In genomic region chr5:5368389-5369164, GRCm38 (mm10) we compare ENCODE assay signal across 31 mouse cellular contexts. TPM values are rescaled to one million over a fixed set of nuclear protein-coding genes. Genes with fewer than 3 reads are reported as not detected.
DNase-seq lines count a peak whose midpoint lies in the region; ATAC-seq and TF ChIP-seq lines count a peak whose summit lies in the region.
"Had no signal": no experiment of that assay in that cellular context is flagged by ENCODE, and none has a peak within 500 bp of the region (broad histone marks: within the 10 kb centered on the region; RNA-seq: fewer than 3 reads in every experiment).

No protein-coding gene starts in this region.

- H3K9ac ChIP-seq in liver, embryonic 12.5 days, result no peak overlapping the region
- H3K9ac ChIP-seq in liver, postnatal 0 days (replicated peaks), result no peak overlapping the region
- peak overlapping the region; percentile 48 for H3K9ac ChIP-seq in CH12.LX (ENCODE audit: insufficient read depth, low read depth)
- no peak overlapping the region for H3K9ac ChIP-seq in intestine, embryonic 15.5 days
- H3K9ac ChIP-seq in midbrain, embryonic 14.5 days (replicated peaks; ENCODE audit: low read length), result no peak overlapping the region
- H3K9ac ChIP-seq: forebrain, embryonic 13.5 days; limb, embryonic 15.5 days; neural tube, embryonic 12.5 days had no signal

- no peak for ATAC-seq in liver, embryonic 12.5 days
- ATAC-seq in liver, postnatal 0 days, result no peak
- ATAC-seq in intestine, embryonic 15.5 days, result peak; percentile 77
- peak; percentile 34; the same call in 1 of the 2 replicates for ATAC-seq in midbrain, embryonic 14.5 days (ENCODE audit: low FRiP score, low TSS enrichment)
- ATAC-seq: activated CD4-positive, CD25-positive, alpha-beta regulatory T cell, adult 4 months; forebrain, embryonic 13.5 days; hindbrain, embryonic 16.5 days had no signal

- WGBS in liver, embryonic 12.5 days (ENCODE audit: insufficient replicate concordance), result 46% methylated on average over 14 of the region's 14 CpGs
- 51% methylated on average over 14 of the region's 14 CpGs for WGBS in liver, postnatal 0 days (ENCODE audit: insufficient replicate concordance)
- 56% methylated on average over 14 of the region's 14 CpGs for WGBS in intestine, embryonic 15.5 days
- WGBS in midbrain, embryonic 14.5 days, result 72% methylated on average over 14 of the region's 14 CpGs

- no peaks in the 10 kb centered on the region for H3K9me3 ChIP-seq in liver, embryonic 12.5 days (replicated peaks)
- no peaks in the 10 kb centered on the region for H3K9me3 ChIP-seq in liver, postnatal 0 days (ENCODE audit: low read length)
- no peaks in the 10 kb centered on the region for H3K9me3 ChIP-seq in CH12.LX (replicated peaks; ENCODE audit: low read length)
- no peaks in the 10 kb centered on the region for H3K9me3 ChIP-seq in intestine, embryonic 15.5 days
- H3K9me3 ChIP-seq in midbrain, embryonic 14.5 days (ENCODE audit: control insufficient read depth, low read length), result no peaks in the 10 kb centered on the region
- H3K9me3 ChIP-seq: forebrain, embryonic 13.5 days; limb, embryonic 10.5 days; limb, embryonic 15.5 days; neural tube, embryonic 12.5 days had no signal

- no peak for TF ChIP-seq EP300 in liver, postnatal 0 days (IDR thresholded peaks at IDR 0.05; ENCODE audit: low read depth)
- TF ChIP-seq EP300 in CH12.LX (IDR thresholded peaks at IDR 0.05; ENCODE audit: low read length), result peak; percentile 51; the same call in 1 of the 2 replicates

- no peak for TF ChIP-seq CTCF in liver, postnatal 0 days (IDR thresholded peaks at IDR 0.05; ENCODE audit: low read depth)
- TF ChIP-seq CTCF in CH12.LX (conservative IDR thresholded peaks at IDR 0.05 in 1 of 2, IDR thresholded peaks at IDR 0.05 in 1 of 2; ENCODE audit: low read depth in 2 of 2, low read length in 2 of 2), result peak in 1 of 2 experiments; percentile 25; a peak in 1 of 4 replicates

- no peak overlapping the region for H3K4me3 ChIP-seq in liver, embryonic 12.5 days
- H3K4me3 ChIP-seq in liver, postnatal 0 days (ENCODE audit: low read depth, low read length), result no peak overlapping the region
- H3K4me3 ChIP-seq in CH12.LX (replicated peaks in 1 of 3; ENCODE audit: low read depth in 2 of 3, low read length in 2 of 3, poor library complexity in 1 of 3), result peak overlapping the region; percentile 18 to 46 (median 30)
- no peak overlapping the region for H3K4me3 ChIP-seq in intestine, embryonic 15.5 days (replicated peaks)
- no peak overlapping the region for H3K4me3 ChIP-seq in midbrain, embryonic 14.5 days (replicated peaks; ENCODE audit: low read depth, low read length)
- H3K4me3 ChIP-seq: forebrain, embryonic 13.5 days; limb, embryonic 10.5 days; limb, embryonic 15.5 days; myocyte; neural tube, embryonic 12.5 days had no signal

- H3K4me1 ChIP-seq in liver, embryonic 12.5 days, result peaks cover 8% of the 10 kb centered on the region; the same call in 1 of the 2 replicates
- no peaks in the 10 kb centered on the region for H3K4me1 ChIP-seq in liver, postnatal 0 days (ENCODE audit: insufficient read depth)
- peaks cover 3 to 68% of the 10 kb centered on the region in 2 experiments; a peak in 3 of 4 replicates for H3K4me1 ChIP-seq in CH12.LX (ENCODE audit: control insufficient read depth in 1 of 2, insufficient read depth in 2 of 2)
- 0 out of 2 replicates have a peak, but pooled peaks cover 4% of the 10 kb centered on the region for H3K4me1 ChIP-seq in intestine, embryonic 15.5 days (replicated peaks)
- peaks cover 10% of the 10 kb centered on the region; the same call in 1 of the 2 replicates for H3K4me1 ChIP-seq in midbrain, embryonic 14.5 days (ENCODE audit: control insufficient read depth, insufficient read depth, low read length)
- H3K4me1 ChIP-seq: neural tube, embryonic 12.5 days had no signal

- H3K27me3 ChIP-seq in liver, embryonic 12.5 days (replicated peaks), result no peaks in the 10 kb centered on the region
- H3K27me3 ChIP-seq in liver, postnatal 0 days (ENCODE audit: insufficient read depth, low read length), result no peaks in the 10 kb centered on the region
- no peaks in the 10 kb centered on the region for H3K27me3 ChIP-seq in CH12.LX (replicated peaks)
- no peaks in the 10 kb centered on the region for H3K27me3 ChIP-seq in intestine, embryonic 15.5 days (replicated peaks)
- H3K27me3 ChIP-seq in midbrain, embryonic 14.5 days (ENCODE audit: control insufficient read depth, insufficient read depth, low read length), result no peaks in the 10 kb centered on the region
- H3K27me3 ChIP-seq: forebrain, embryonic 13.5 days; limb, embryonic 15.5 days; neural tube, embryonic 12.5 days had no signal

- no peak for DNase-seq in liver, postnatal 0 days
- peak; percentile 84 for DNase-seq in CH12.LX (ENCODE audit: extremely low read depth)
- peak; percentile 34 for DNase-seq in midbrain, embryonic 14.5 days
- DNase-seq in embryo, embryonic 11 days, result no peak
- DNase-seq in frontal cortex, postnatal 10 days (ENCODE audit: low spot score in 2 of 2), result no peak
- DNase-seq in layer of hippocampus, adult 18-20 months (ENCODE audit: low spot score in 2 of 2), result no peak
- DNase-seq: adrenal gland, adult 2 months; adrenal gland, postnatal 36 days; B cell, adult 2 months; cerebellum, adult 8-10 months; cerebellum, postnatal 25 days; gastrocnemius, postnatal 25 days; heart, postnatal 10 days; kidney, adult 11 months; kidney, postnatal 4 days; layer of hippocampus, postnatal 36 days; right cerebral cortex, postnatal 4 days; thymus, adult 2 months; thymus, postnatal 36 days had no signal

- TF ChIP-seq POLR2A in CH12.LX (IDR thresholded peaks at IDR 0.05; ENCODE audit: low read depth, low read length), result peak; percentile 39

- 0 out of 2 replicates have a peak overlapping the region, but pooled peaks have one; percentile 1 for H3K4me2 ChIP-seq in liver, embryonic 12.5 days
- H3K4me2 ChIP-seq in liver, postnatal 0 days (ENCODE audit: low read depth, low read length), result no peak overlapping the region
- H3K4me2 ChIP-seq in CH12.LX (ENCODE audit: insufficient read depth, low read depth, poor library complexity, severe bottlenecking), result peak overlapping the region; percentile 65
- no peak overlapping the region for H3K4me2 ChIP-seq in intestine, embryonic 15.5 days (replicated peaks)
- no peak overlapping the region for H3K4me2 ChIP-seq in midbrain, embryonic 14.5 days (ENCODE audit: low read length)
- H3K4me2 ChIP-seq: forebrain, embryonic 13.5 days; heart, embryonic 11.5 days; limb, embryonic 15.5 days; neural tube, embryonic 12.5 days had no signal

- H3K27ac ChIP-seq in liver, embryonic 12.5 days, result no peak overlapping the region
- no peak overlapping the region for H3K27ac ChIP-seq in liver, postnatal 0 days (ENCODE audit: low read depth)
- H3K27ac ChIP-seq in CH12.LX (ENCODE audit: insufficient read depth, low read depth), result peak overlapping the region; percentile 80
- no peak overlapping the region for H3K27ac ChIP-seq in intestine, embryonic 15.5 days
- peak overlapping the region; percentile 38; the same call in 1 of the 2 replicates for H3K27ac ChIP-seq in midbrain, embryonic 14.5 days (replicated peaks; ENCODE audit: low read depth, low read length)
- H3K27ac ChIP-seq: forebrain, embryonic 13.5 days; kidney, postnatal 0 days; limb, embryonic 10.5 days; limb, embryonic 15.5 days; macrophage; neural tube, embryonic 12.5 days had no signal

- no peaks in the 10 kb centered on the region; the same call in none of the 2 replicates for H3K79me2 ChIP-seq in CH12.LX (replicated peaks; ENCODE audit: control insufficient read depth, extremely low read depth, insufficient read depth, poor library complexity, severe bottlenecking)

- dilution Hi-C loops in CH12.LX (cut with MboI; ENCODE audit: extremely low pct_ligation_motif_present, extremely low pct_unique_long_range_greater_than_20kb, low sequenced_read_pairs), result no loop called here

- H3K36me3 ChIP-seq in liver, embryonic 12.5 days, result no peaks in the 10 kb centered on the region
- no peaks in the 10 kb centered on the region for H3K36me3 ChIP-seq in liver, postnatal 0 days (replicated peaks; ENCODE audit: insufficient read depth, low read length)
- H3K36me3 ChIP-seq in CH12.LX (replicated peaks in 1 of 2; ENCODE audit: control insufficient read depth in 1 of 2, insufficient read depth in 1 of 2, low read length in 1 of 2), result peaks cover 0 to 13% of the 10 kb centered on the region in 2 experiments
- no peaks in the 10 kb centered on the region for H3K36me3 ChIP-seq in intestine, embryonic 15.5 days
- no peaks in the 10 kb centered on the region for H3K36me3 ChIP-seq in midbrain, embryonic 14.5 days (ENCODE audit: control insufficient read depth, insufficient read depth, low read length)
- H3K36me3 ChIP-seq: limb, embryonic 15.5 days; neural tube, embryonic 12.5 days had no signal

- no peak; the same call in 1 of the 2 replicates for TF ChIP-seq RAD21 in CH12.LX (IDR thresholded peaks at IDR 0.05; ENCODE audit: low read depth, low read length)

- in situ Hi-C loops in CH12.LX (cut with MboI; ENCODE audit: low pct_ligation_motif_present, low pct_unique_long_range_greater_than_20kb, low sequenced_read_pairs), result loop anchor here (25.0 kb wide), 1 partner anchor 406 kb away; no protein-coding TSS in a partner anchor

TF ChIP-seq in CH12.LX, 34 proteins besides CTCF, POLR2A, EP300 and RAD21 (continues in another document):
- no peak for TF ChIP-seq NRF1 (IDR thresholded peaks at IDR 0.05; ENCODE audit: low read depth, low read length)
- TF ChIP-seq E2F4 (IDR thresholded peaks at IDR 0.05; ENCODE audit: insufficient replicate concordance, low read depth, low read length), result no peak
- 0 out of 2 replicates have a peak, but pooled peaks have one; percentile 14 for TF ChIP-seq BHLHE40 (IDR thresholded peaks at IDR 0.05; ENCODE audit: low read depth, low read length)
- TF ChIP-seq USF1 (IDR thresholded peaks at IDR 0.05; ENCODE audit: low read depth, low read length), result no peak
- TF ChIP-seq TBP (conservative IDR thresholded peaks at IDR 0.05; ENCODE audit: low read depth, low read length), result no peak
- no peak for TF ChIP-seq ZNF384 (IDR thresholded peaks at IDR 0.05; ENCODE audit: low read depth, low read length)
- TF ChIP-seq MAX (IDR thresholded peaks at IDR 0.05; ENCODE audit: low read length), result peak; percentile 60; the same call in 1 of the 2 replicates
- TF ChIP-seq ELF1 (IDR thresholded peaks at IDR 0.05; ENCODE audit: low read depth, low read length), result peak; percentile 73
- no peak for TF ChIP-seq RCOR1 (conservative IDR thresholded peaks at IDR 0.05; ENCODE audit: low read depth, low read length)
- peak; percentile 83 for TF ChIP-seq MXI1 (IDR thresholded peaks at IDR 0.05; ENCODE audit: low read depth, low read length)

RNA-seq across cellular contexts. Expression of gene Cdk14, which starts 51.5 kb away (rescaled TPM):
- polyA plus RNA-seq in liver, embryonic 12.5 days (2016; fragmentation: Nextera tagmentation; extraction: Ambion mirVana), result 3.4 and 3.7 TPM in 2 replicates
- polyA plus RNA-seq in liver, postnatal 0 days (2015; fragmentation: Nextera tagmentation; extraction: Ambion mirVana), result 1.0 and 1.1 TPM in 2 replicates
- total RNA-seq in CH12.LX (2012; rRNA removed), result 9.3 and 12.0 TPM in 2 replicates
- 3.5 and 3.7 TPM in 2 replicates for total RNA-seq in CH12.LX (2014; rRNA removed)
- 8.9 TPM in 2 replicates for polyA plus RNA-seq in CH12.LX (2012; ENCODE audit: insufficient read length, low read depth)
- 15.0 and 16.6 TPM in 2 replicates for polyA plus RNA-seq in intestine, embryonic 15.5 days (2015; fragmentation: Nextera tagmentation; extraction: Ambion mirVana)
- polyA plus RNA-seq in midbrain, embryonic 14.5 days (2014; fragmentation: Nextera tagmentation; extraction: Ambion mirVana), result 50.7 and 54.0 TPM in 2 replicates
- total RNA-seq in layer of hippocampus, adult 18-20 months (2021), result 100 to 1,000 TPM; 236 to 238 TPM

Comparison
In these comparisons a context has a peak if more than half of its experiments do, and no peak if none do; other contexts are left out.
1. H3K4me2 ChIP-seq: peak in liver, embryonic 12.5 days (single experiment) and CH12.LX (single experiment); none in liver, postnatal 0 days (single experiment), intestine, embryonic 15.5 days (single experiment) and midbrain, embryonic 14.5 days (single experiment).
2. ATAC-seq: peak in intestine, embryonic 15.5 days (single experiment) and midbrain, embryonic 14.5 days (single experiment); none in liver, embryonic 12.5 days (single experiment) and liver, postnatal 0 days (single experiment).
3. H3K27ac ChIP-seq: peak in CH12.LX (single experiment) and midbrain, embryonic 14.5 days (single experiment); none in liver, embryonic 12.5 days (single experiment), liver, postnatal 0 days (single experiment) and intestine, embryonic 15.5 days (single experiment).
4. H3K4me3 ChIP-seq: peak in CH12.LX (3 of 3); none in liver, embryonic 12.5 days (single experiment), liver, postnatal 0 days (single experiment), intestine, embryonic 15.5 days (single experiment) and midbrain, embryonic 14.5 days (single experiment).
5. DNase-seq: peak in CH12.LX (single experiment) and midbrain, embryonic 14.5 days (single experiment); none in liver, postnatal 0 days (single experiment), embryo, embryonic 11 days (single experiment), frontal cortex, postnatal 10 days (0 of 2) and layer of hippocampus, adult 18-20 months (0 of 2).